Mouse (Mus musculus) heart, postnatal 4 days (tissue): ENCODE data around the gene Mcu. TPM values are rescaled to one million over a fixed set of nuclear protein-coding genes. Genes with fewer than 3 reads are reported as not detected.

Source experiments
- DNase-seq: peaks from one replicate; pipeline ENCODE4 v3.0.0; 2021
- total RNA-seq, 2 experiments: library from RNA; stranded (reverse); gene quantifications; 2 replicates each; pipeline ENCODE4 v1.2.3; 2021

The Mcu gene
- total RNA-seq = 10 to 100 TPM; 27.9 to 32.6 TPM

- peak; percentile 98 for DNase-seq
These were observed at the start of gene Mcu for GRCm38 (mm10) chr10:59616522-59616921. TSS of gene Mcu (minus strand) at chr10:59616692.

GRCm38 (mm10) chr10:59665503-59666291 is 49.2 kb upstream of the Mcu start:
- DNase-seq = no peak

GRCm38 (mm10) chr10:59664765-59665164 is 48.3 kb upstream of the Mcu start:
- no peak for DNase-seq

- no peak for DNase-seq
These were observed 40.3 kb upstream of the Mcu start for GRCm38 (mm10) chr10:59656799-59657198.

- DNase-seq = no peak
These were observed 30.4 kb upstream of the Mcu start for GRCm38 (mm10) chr10:59646821-59647378.

GRCm38 (mm10) chr10:59645153-59645552 is 28.7 kb upstream of the Mcu start:
- DNase-seq = no peak

- no peak for DNase-seq
These were observed 28.2 kb upstream of the Mcu start for GRCm38 (mm10) chr10:59644710-59645109.

- DNase-seq = no peak
These were observed 27.2 kb upstream of the Mcu start for GRCm38 (mm10) chr10:59643645-59644044.

- no peak for DNase-seq
These were observed 26.3 kb upstream of the Mcu start for GRCm38 (mm10) chr10:59642659-59643377.

GRCm38 (mm10) chr10:59638576-59638975 is 22.1 kb upstream of the Mcu start:
- peak; percentile 13 for DNase-seq

GRCm38 (mm10) chr10:59637596-59638124 is 21.2 kb upstream of the Mcu start:
- DNase-seq = no peak

- no peak for DNase-seq
These were observed 20.4 kb upstream of the Mcu start for GRCm38 (mm10) chr10:59636751-59637533.

- DNase-seq = no peak
These were observed 19.6 kb upstream of the Mcu start for GRCm38 (mm10) chr10:59636048-59636447.

GRCm38 (mm10) chr10:59629506-59629782 is 13.0 kb upstream of the Mcu start:
- no peak for DNase-seq

GRCm38 (mm10) chr10:59628641-59629505 is 12.4 kb upstream of the Mcu start:
- DNase-seq = no peak

GRCm38 (mm10) chr10:59623496-59623895 is 7.0 kb upstream of the Mcu start:
- no peak for DNase-seq

GRCm38 (mm10) chr10:59621355-59621754 is 4.9 kb upstream of the Mcu start:
- DNase-seq = no peak

GRCm38 (mm10) chr10:59617776-59618175 is 1.3 kb upstream of the Mcu start:
- DNase-seq = no peak

- peak; percentile 75 for DNase-seq
These were observed 441 bp downstream of the Mcu start, which contains the start of gene Gm10322 for GRCm38 (mm10) chr10:59615981-59616520. TSS of gene Gm10322 (plus strand) at chr10:59616063.

- no peak for DNase-seq
These were observed 1.1 kb downstream of the Mcu start for GRCm38 (mm10) chr10:59615411-59615810.

GRCm38 (mm10) chr10:59614141-59614540 is 2.4 kb downstream of the Mcu start:
- no peak for DNase-seq
